ENCODE assay signal across 19 mouse cellular contexts in genomic region chr5:111017319-111017718, GRCm38 (mm10).
A peak's percentile ranks its signal among the peaks of the same experiment; 100 is the strongest.
DNase-seq lines count a peak whose midpoint lies in the region; ATAC-seq and TF ChIP-seq lines count a peak whose summit lies in the region.
"Had no signal": no experiment of that assay in that cellular context is flagged by ENCODE, and none has a peak within 500 bp of the region (broad histone marks: within the 10 kb centered on the region; RNA-seq: fewer than 3 reads in every experiment).

No protein-coding gene starts in this region.

- no peaks in the 10 kb centered on the region for H3K9me3 ChIP-seq in stomach, embryonic 15.5 days
- H3K9me3 ChIP-seq: forebrain, embryonic 15.5 days; heart, embryonic 10.5 days; hindbrain, embryonic 13.5 days had no signal

- H3K36me3 ChIP-seq in stomach, embryonic 15.5 days: no peaks in the 10 kb centered on the region
- H3K36me3 ChIP-seq in heart, adult 2 months (ENCODE audit: control insufficient read depth, insufficient read depth, low read length): no peaks in the 10 kb centered on the region
- H3K36me3 ChIP-seq: forebrain, embryonic 15.5 days; hindbrain, embryonic 13.5 days had no signal

- H3K4me3 ChIP-seq in stomach, embryonic 15.5 days (replicated peaks): no peak overlapping the region
- no peak overlapping the region for H3K4me3 ChIP-seq in heart, adult 2 months
- H3K4me3 ChIP-seq: forebrain, embryonic 15.5 days; heart, embryonic 10.5 days; hindbrain, embryonic 13.5 days had no signal

- H3K79me2 ChIP-seq in heart, adult 2 months (replicated peaks; ENCODE audit: control insufficient read depth, insufficient read depth, low read length): peaks cover 4% of the 10 kb centered on the region; the same call in 1 of the 2 replicates

- 52% methylated on average over 4 of the region's 4 CpGs for WGBS in stomach, embryonic 15.5 days
- WGBS in heart, adult 2 months: 66% methylated on average over 4 of the region's 4 CpGs

- peak; percentile 65 for ATAC-seq in stomach, embryonic 15.5 days (ENCODE audit: insufficient read depth, low FRiP score, low read depth)
- ATAC-seq: activated CD4-positive, CD25-positive, alpha-beta regulatory T cell, adult 4 months; forebrain, embryonic 15.5 days; Patski had no signal

- intact Hi-C loops in heart, adult 2 months (cut with DNase I): no loop called here

- DNase-seq in lung, adult 18-20 months: peak; percentile 21 to 43
- DNase-seq in lung, postnatal 4 days: no peak
- DNase-seq in lung, postnatal 36 days: peak; percentile 32
- DNase-seq in lung, postnatal 25 days (ENCODE audit: low spot score): no peak
- no peak for DNase-seq in heart, adult 2 months
- no peak for DNase-seq in thymus, postnatal 0 days (ENCODE audit: low spot score)
- DNase-seq: adrenal gland, postnatal 25 days; cerebellum, adult 2 months; cerebellum, postnatal 10 days; gastrocnemius, postnatal 36 days; heart, adult 11 months; heart, postnatal 10 days had no signal

- peaks cover 4% of the 10 kb centered on the region for H3K4me1 ChIP-seq in stomach, embryonic 15.5 days
- H3K4me1 ChIP-seq in heart, adult 2 months (ENCODE audit: control insufficient read depth, insufficient read depth, low read length): no peaks in the 10 kb centered on the region; the same call in 1 of the 2 replicates

- H3K9ac ChIP-seq in stomach, embryonic 15.5 days: no peak overlapping the region
- H3K9ac ChIP-seq in heart, adult 2 months (ENCODE audit: low read depth, low read length): no peak overlapping the region
- H3K9ac ChIP-seq: forebrain, embryonic 15.5 days; hindbrain, embryonic 13.5 days had no signal

- H3K4me2 ChIP-seq in stomach, embryonic 15.5 days: no peak overlapping the region
- H3K4me2 ChIP-seq: forebrain, embryonic 15.5 days; hindbrain, embryonic 13.5 days had no signal

- H3K27me3 ChIP-seq in stomach, embryonic 15.5 days (replicated peaks): no peaks in the 10 kb centered on the region
- no peaks in the 10 kb centered on the region for H3K27me3 ChIP-seq in heart, adult 2 months (ENCODE audit: control insufficient read depth, insufficient read depth, low read length)
- H3K27me3 ChIP-seq: CH12.LX; forebrain, embryonic 15.5 days; hindbrain, embryonic 13.5 days; Patski had no signal

- no peak for TF ChIP-seq POLR2A in heart, adult 2 months (IDR thresholded peaks at IDR 0.05; ENCODE audit: insufficient read depth, low read depth, low read length)

- no peak overlapping the region for H3K27ac ChIP-seq in stomach, embryonic 15.5 days
- H3K27ac ChIP-seq in heart, adult 2 months: no peak overlapping the region
- H3K27ac ChIP-seq: heart, embryonic 10.5 days; hindbrain, embryonic 13.5 days had no signal

- TF ChIP-seq CTCF in heart, adult 2 months (IDR thresholded peaks at IDR 0.05): no peak

- TF ChIP-seq EP300 in heart, adult 2 months (IDR thresholded peaks at IDR 0.05; ENCODE audit: insufficient read depth, low read depth, low read length): no peak

Comparison
In these comparisons a context has a peak if more than half of its experiments do, and no peak if none do; other contexts are left out.
1. DNase-seq: peak in lung, adult 18-20 months (2 of 2) and lung, postnatal 36 days (single experiment); none in lung, postnatal 4 days (0 of 2), lung, postnatal 25 days (single experiment), heart, adult 2 months (0 of 2) and thymus, postnatal 0 days (single experiment).